Mouse (Mus musculus) c-Kit-positive CD71-negative TER-119-negative erythroid progenitor cells, embryonic 14.5 days (primary cell): Measurements from ENCODE around the gene Bcl2l12.

Experiments
- DNase-seq: peaks from one replicate; pipeline ENCODE4 v3.0.0-alpha.2; 2013; ENCODE audit warnings: low read depth

The Bcl2l12 gene

GRCm38 (mm10) chr7:44986879-44987718 is 11.4 kb downstream of the Bcl2l12 start:
- peak; percentile 28 for DNase-seq

GRCm38 (mm10) chr7:44986192-44986878 is 12.2 kb downstream of the Bcl2l12 start, which contains the start of gene Prmt1:
Prmt1 (minus strand) TSS chr7:44986568.
- DNase-seq = peak; percentile 96

GRCm38 (mm10) chr7:44985595-44986191 is 12.8 kb downstream of the Bcl2l12 start:
- peak; percentile 60 for DNase-seq

- no peak for DNase-seq
Measured at GRCm38 (mm10) chr7:44984833-44985164, 13.7 kb downstream of the Bcl2l12 start.

- DNase-seq = no peak
Measured at GRCm38 (mm10) chr7:44983944-44984832, 14.3 kb downstream of the Bcl2l12 start.

GRCm38 (mm10) chr7:44983085-44983484 is 15.4 kb downstream of the Bcl2l12 start:
- DNase-seq = peak; percentile 77

- DNase-seq = no peak
Measured at GRCm38 (mm10) chr7:44981539-44981938, 17.0 kb downstream of the Bcl2l12 start.

- no peak for DNase-seq
Measured at GRCm38 (mm10) chr7:44978300-44978699, 20.2 kb downstream of the Bcl2l12 start.

- no peak for DNase-seq
Measured at GRCm38 (mm10) chr7:44975117-44975419, 23.4 kb downstream of the Bcl2l12 start.

GRCm38 (mm10) chr7:44974383-44975116 is 24.0 kb downstream of the Bcl2l12 start, which contains the start of gene Cpt1c:
Cpt1c (minus strand) TSS chr7:44974851.
- peak; percentile 40 for DNase-seq

- no peak for DNase-seq
Measured at GRCm38 (mm10) chr7:44973415-44974130, 24.9 kb downstream of the Bcl2l12 start.

- no peak for DNase-seq
Measured at GRCm38 (mm10) chr7:44971142-44971541, 27.4 kb downstream of the Bcl2l12 start.

GRCm38 (mm10) chr7:44970231-44970691 is 28.3 kb downstream of the Bcl2l12 start:
- peak; percentile 55 for DNase-seq

- DNase-seq = no peak
Measured at GRCm38 (mm10) chr7:44966638-44967037, 31.9 kb downstream of the Bcl2l12 start.

GRCm38 (mm10) chr7:44965975-44966374 is 32.5 kb downstream of the Bcl2l12 start:
- no peak for DNase-seq

- DNase-seq = no peak
Measured at GRCm38 (mm10) chr7:44964990-44965389, 33.5 kb downstream of the Bcl2l12 start.

GRCm38 (mm10) chr7:44962831-44963230 is 35.7 kb downstream of the Bcl2l12 start:
- no peak for DNase-seq

- no peak for DNase-seq
Measured at GRCm38 (mm10) chr7:44962337-44962736, 36.2 kb downstream of the Bcl2l12 start.

GRCm38 (mm10) chr7:44960512-44960910 is 38.0 kb downstream of the Bcl2l12 start:
- no peak for DNase-seq

GRCm38 (mm10) chr7:44959874-44960511 is 38.5 kb downstream of the Bcl2l12 start:
- no peak for DNase-seq
